Mouse (Mus musculus) bone marrow macrophage, adult 2 months (primary cell): Measurements from ENCODE around the gene Tmem182. TPM values are rescaled to one million over a fixed set of nuclear protein-coding genes. Genes with fewer than 3 reads are reported as not detected.

Experiments
- H3K27ac ChIP-seq: 2 replicates; pipeline ENCODE4 v1.5.1; 2012; ENCODE audit warnings: low read depth, low read length; ENCODE audit not compliant: insufficient read depth
- H3K4me1 ChIP-seq: 2 replicates; pipeline ENCODE4 v1.6.1; 2012; ENCODE audit warnings: low read length; ENCODE audit not compliant: control insufficient read depth, insufficient read depth
- H3K4me3 ChIP-seq: 2 replicates; pipeline ENCODE4 v1.5.1; 2012; ENCODE audit warnings: mild to moderate bottlenecking, low read length, moderate library complexity; ENCODE audit not compliant: insufficient read depth
- CTCF ChIP-seq: IDR thresholded peaks from 2 replicates; pipeline ENCODE4 v1.5.1; 2012; ENCODE audit warnings: low read depth, mild to moderate bottlenecking, low read length, moderate library complexity
- POLR2A ChIP-seq: IDR thresholded peaks from 2 replicates; pipeline ENCODE4 v1.6.1; 2012; ENCODE audit warnings: mild to moderate bottlenecking, low read depth, low read length, borderline replicate concordance
- polyA plus RNA-seq: library from polyadenylated mRNA; stranded (reverse); fragments of >200 nt; gene quantifications from 2 replicates; pipeline ENCODE4 v1.2.4, GENCODE M21; 2012; ENCODE audit not compliant: missing spikeins, insufficient read depth, insufficient read length

Gene Tmem182
- polyA plus RNA-seq, 1 experiment, result not detected

- H3K4me1 ChIP-seq, result peaks cover 2% of the 10 kb centered on the region; the same call in 1 of the 2 replicates
- no peak overlapping the region for H3K4me3 ChIP-seq
- no peak overlapping the region for H3K27ac ChIP-seq
- TF ChIP-seq CTCF, result no peak
- no peak for TF ChIP-seq POLR2A
These were observed 74.1 kb downstream of the Tmem182 start for GRCm38 (mm10) chr1:40879526-40879925.

GRCm38 (mm10) chr1:40880527-40880926, 75.1 kb downstream of the Tmem182 start:
- no peak overlapping the region for H3K27ac ChIP-seq

GRCm38 (mm10) chr1:40883856-40884255, 78.5 kb downstream of the Tmem182 start:
- H3K4me1 ChIP-seq, result no peaks in the 10 kb centered on the region
- no peak overlapping the region for H3K4me3 ChIP-seq
- TF ChIP-seq POLR2A (no peak), CTCF (no peak)
- no peak overlapping the region for H3K27ac ChIP-seq

More at GRCm38 (mm10) chr1:40880527-40880926, 75.1 kb downstream of the Tmem182 start:
- Histone ChIP-seq H3K4me1 (0 out of 2 replicates have a peak, but pooled peaks cover under 1% of the 10 kb centered on the region), H3K4me3 (no peak overlapping the region)
- TF ChIP-seq POLR2A, result no peak
- TF ChIP-seq CTCF, result no peak

GRCm38 (mm10) chr1:40884943-40885342, 79.5 kb downstream of the Tmem182 start:
- no peak overlapping the region for H3K4me3 ChIP-seq
- H3K4me1 ChIP-seq, result no peaks in the 10 kb centered on the region
- H3K27ac ChIP-seq, result no peak overlapping the region
- TF ChIP-seq POLR2A (no peak), CTCF (no peak)

- no peak overlapping the region for H3K4me3 ChIP-seq
- TF ChIP-seq CTCF (no peak), POLR2A (no peak)
These were observed 82.3 kb downstream of the Tmem182 start for GRCm38 (mm10) chr1:40887673-40888072.

GRCm38 (mm10) chr1:40888396-40889040, 83.1 kb downstream of the Tmem182 start:
- TF ChIP-seq CTCF (no peak), POLR2A (no peak)
- no peak overlapping the region for H3K27ac ChIP-seq
- no peaks in the 10 kb centered on the region for H3K4me1 ChIP-seq
- no peak overlapping the region for H3K4me3 ChIP-seq

More at GRCm38 (mm10) chr1:40887673-40888072, 82.3 kb downstream of the Tmem182 start:
- Histone ChIP-seq H3K4me1 (no peaks in the 10 kb centered on the region), H3K27ac (no peak overlapping the region)

- Histone ChIP-seq H3K27ac (no peak overlapping the region), H3K4me1 (no peaks in the 10 kb centered on the region), H3K4me3 (no peak overlapping the region)
- TF ChIP-seq CTCF (no peak), POLR2A (no peak)
These were observed 84.2 kb downstream of the Tmem182 start for GRCm38 (mm10) chr1:40889617-40890016.

GRCm38 (mm10) chr1:40890246-40890645, 84.8 kb downstream of the Tmem182 start:
- no peak for TF ChIP-seq POLR2A
- no peak for TF ChIP-seq CTCF
- Histone ChIP-seq H3K4me1 (no peaks in the 10 kb centered on the region), H3K27ac (no peak overlapping the region), H3K4me3 (no peak overlapping the region)

GRCm38 (mm10) chr1:40903712-40904111, 98.3 kb downstream of the Tmem182 start:
- Histone ChIP-seq H3K4me1 (peaks cover 2% of the 10 kb centered on the region; the same call in 1 of the 2 replicates), H3K27ac (no peak overlapping the region), H3K4me3 (no peak overlapping the region)
- no peak for TF ChIP-seq CTCF
- TF ChIP-seq POLR2A, result no peak

Other genes with a start within 250 kb of the Tmem182 start
- 0.52 and 0.83 TPM in 2 replicates for gene Slc9a4, start 225.5 kb upstream of the Tmem182 start, polyA plus RNA-seq
- 0.15 TPM in 1 of 2 replicates, not detected in the other for gene Slc9a2, start 125.0 kb upstream of the Tmem182 start, polyA plus RNA-seq
- gene Mfsd9, start 14.9 kb upstream of the Tmem182 start, polyA plus RNA-seq, result 2.4 and 2.7 TPM in 2 replicates